Mouse (Mus musculus) telencephalon, adult 2 months (tissue): ENCODE data around the gene Efemp2.
A peak's percentile ranks its signal among the peaks of the same experiment; 100 is the strongest.
"Not testable (repeated sequence)": the region's sequence is repeated elsewhere in the genome, so short reads cannot be mapped to it uniquely, and the experiment has no call there.

Experiments
- DNase-seq: peaks from one replicate; pipeline ENCODE4 v3.0.0-alpha.2; 2011; ENCODE audit warnings: low read depth, low spot score

The Efemp2 gene

GRCm38 (mm10) chr19:5477004-5477667 lies 3.4 kb downstream of the Efemp2 start:
- no peak for DNase-seq

- no peak for DNase-seq
Observed at GRCm38 (mm10) chr19:5477668-5478300, 4.0 kb downstream of the Efemp2 start.

- DNase-seq, result no peak
Observed at GRCm38 (mm10) chr19:5480016-5480415, 6.3 kb downstream of the Efemp2 start.

GRCm38 (mm10) chr19:5481398-5481797 lies 7.6 kb downstream of the Efemp2 start:
- no peak for DNase-seq

GRCm38 (mm10) chr19:5483386-5484359 lies 9.9 kb downstream of the Efemp2 start:
- no peak for DNase-seq

- no peak for DNase-seq
Observed at GRCm38 (mm10) chr19:5484496-5484895, 10.7 kb downstream of the Efemp2 start.

GRCm38 (mm10) chr19:5485371-5485770 lies 11.6 kb downstream of the Efemp2 start:
- DNase-seq, result no peak

- no peak for DNase-seq
Observed at GRCm38 (mm10) chr19:5485821-5486220, 12.1 kb downstream of the Efemp2 start.

GRCm38 (mm10) chr19:5486286-5486685 lies 12.5 kb downstream of the Efemp2 start:
- DNase-seq, result no peak

- no peak for DNase-seq
Observed at GRCm38 (mm10) chr19:5486771-5487170, 13.0 kb downstream of the Efemp2 start.

- peak; percentile 95 for DNase-seq
Observed at GRCm38 (mm10) chr19:5487768-5488550, 14.2 kb downstream of the Efemp2 start, which contains the start of gene Mus81. Gene Mus81 (minus strand): TSS chr19:5488402.

GRCm38 (mm10) chr19:5488878-5489571 lies 15.3 kb downstream of the Efemp2 start:
- DNase-seq, result peak; percentile 96

- not testable (repeated sequence) for DNase-seq
Observed at GRCm38 (mm10) chr19:5489721-5490120, 16.0 kb downstream of the Efemp2 start.

GRCm38 (mm10) chr19:5490313-5490897 lies 16.7 kb downstream of the Efemp2 start, which contains the start of gene Cfl1:
Gene Cfl1 (plus strand): TSS chr19:5490455.
- DNase-seq, result peak; percentile 97

- peak; percentile 85 for DNase-seq
Observed at GRCm38 (mm10) chr19:5490898-5491708, 17.3 kb downstream of the Efemp2 start.

GRCm38 (mm10) chr19:5492641-5493040 lies 18.9 kb downstream of the Efemp2 start:
- no peak for DNase-seq

- not testable (repeated sequence) for DNase-seq
Observed at GRCm38 (mm10) chr19:5493301-5493721, 19.6 kb downstream of the Efemp2 start.

GRCm38 (mm10) chr19:5494314-5494713 lies 20.6 kb downstream of the Efemp2 start:
- DNase-seq, result no peak

GRCm38 (mm10) chr19:5495353-5496051 lies 21.7 kb downstream of the Efemp2 start:
- DNase-seq, result no peak
